Mouse (Mus musculus) brown adipose tissue, adult 24 weeks (tissue): ENCODE results near the gene Ssbp1. TPM values are rescaled to one million over a fixed set of nuclear protein-coding genes. Genes with fewer than 3 reads are reported as not detected.

Experiments used
- H3K27ac ChIP-seq: fragments of 200-500 bp; replicated peaks from 2 replicates; pipeline ENCODE4 v1.5.1; 2012; ENCODE audit warnings: low read depth, mild to moderate bottlenecking, low read length
- H3K4me1 ChIP-seq: fragments of 200-500 bp; 2 replicates; pipeline ENCODE4 v1.6.1; 2012; ENCODE audit warnings: low read length, mixed read lengths; ENCODE audit not compliant: control insufficient read depth, insufficient read depth, insufficient read length
- H3K4me3 ChIP-seq: fragments of 200-500 bp; 2 replicates; pipeline ENCODE4 v1.5.1; 2012; ENCODE audit warnings: low read depth, mild to moderate bottlenecking, low read length, moderate library complexity; ENCODE audit not compliant: insufficient read depth
- polyA plus RNA-seq: library from polyadenylated mRNA; stranded (reverse); fragments of >200 nt; gene quantifications from 2 replicates; pipeline ENCODE4 v1.2.4, GENCODE M21; 2012; ENCODE audit not compliant: missing spikeins, insufficient read depth, insufficient read length

The Ssbp1 gene
- 76.8 and 95.7 TPM in 2 replicates for polyA plus RNA-seq

GRCm38 (mm10) chr6:40470916-40471719 is at the start of gene Ssbp1:
TSS of gene Ssbp1 (plus strand) at chr6:40471352.
- H3K4me1 ChIP-seq: no peaks in the 10 kb centered on the region
- peak within 1 kb of the TSS; percentile 79 for H3K27ac ChIP-seq
- peak within 1 kb of the TSS; percentile 82 for H3K4me3 ChIP-seq

- no peaks in the 10 kb centered on the region for H3K4me1 ChIP-seq
- H3K4me3 ChIP-seq: no peak overlapping the region
These were observed 48.1 kb upstream of the Ssbp1 start for GRCm38 (mm10) chr6:40423013-40423412.

DNA sequence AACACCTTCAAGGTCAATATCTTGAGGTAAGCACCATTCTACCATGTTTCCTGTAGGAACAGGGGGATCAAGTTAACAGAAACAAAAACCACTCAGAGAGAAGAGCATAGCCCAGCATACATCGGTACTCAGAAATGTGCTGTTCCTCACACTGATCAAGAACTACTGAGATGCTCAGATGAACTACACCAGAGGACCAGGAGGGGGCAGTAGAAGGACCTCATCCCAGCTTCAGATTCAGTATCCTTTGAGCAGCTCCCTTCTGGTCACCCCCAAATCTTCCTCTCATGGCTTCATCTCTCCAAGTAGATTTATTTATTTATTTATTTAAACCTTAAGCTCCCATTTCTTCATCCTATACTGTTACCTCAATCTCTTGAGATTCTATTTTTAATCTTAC is 47.4 kb upstream of the Ssbp1 start:
- H3K27ac ChIP-seq: no peak overlapping the region
- H3K4me1 ChIP-seq: no peaks in the 10 kb centered on the region
- no peak overlapping the region for H3K4me3 ChIP-seq

More at GRCm38 (mm10) chr6:40423013-40423412, 48.1 kb upstream of the Ssbp1 start:
- H3K27ac ChIP-seq: no peak overlapping the region

DNA sequence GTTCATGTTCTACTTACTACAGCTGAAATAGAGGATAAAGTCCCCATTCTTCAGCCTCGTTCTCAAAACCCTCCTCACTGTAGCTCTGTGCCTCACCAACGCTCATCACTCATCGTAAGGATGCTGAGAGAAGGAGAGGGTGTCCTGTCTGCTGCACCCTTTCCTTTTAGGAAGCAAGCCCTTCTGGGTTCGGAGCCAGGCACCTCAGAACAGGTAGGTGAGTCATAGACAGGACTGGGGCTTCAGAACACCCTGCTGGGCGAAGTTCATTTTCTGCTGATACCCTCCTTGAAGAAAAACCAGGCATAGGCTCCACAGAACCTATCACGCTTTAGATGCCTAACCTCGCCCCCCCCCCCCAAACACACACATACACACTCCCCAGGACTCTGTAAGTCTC is 43.7 kb upstream of the Ssbp1 start:
- H3K4me1 ChIP-seq: no peaks in the 10 kb centered on the region
- no peak overlapping the region for H3K27ac ChIP-seq
- H3K4me3 ChIP-seq: no peak overlapping the region

DNA sequence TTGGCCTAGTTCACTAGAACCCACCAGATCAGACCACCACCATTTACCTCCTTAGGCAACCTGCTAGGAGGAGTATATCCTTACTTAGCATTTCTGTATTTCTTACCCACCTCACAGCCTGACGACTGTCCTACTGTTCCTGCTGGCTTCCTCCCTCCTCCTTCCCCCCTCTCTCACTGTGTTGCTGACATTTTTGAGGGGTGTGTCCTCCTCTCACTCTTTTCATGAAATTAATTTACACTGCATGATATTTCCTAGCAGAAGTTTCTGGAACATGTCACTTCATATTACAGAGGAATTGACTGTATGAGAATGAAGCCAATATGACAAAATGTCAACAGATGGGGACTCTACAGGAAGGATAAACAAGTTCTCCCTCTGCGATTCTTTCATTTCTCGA is 42.5 kb upstream of the Ssbp1 start:
- no peak overlapping the region for H3K4me3 ChIP-seq
- H3K27ac ChIP-seq: no peak overlapping the region
- H3K4me1 ChIP-seq: no peaks in the 10 kb centered on the region

- no peaks in the 10 kb centered on the region for H3K4me1 ChIP-seq
- H3K27ac ChIP-seq: no peak overlapping the region
- H3K4me3 ChIP-seq: no peak overlapping the region
These were observed 41.6 kb upstream of the Ssbp1 start for GRCm38 (mm10) chr6:40429521-40429931.

DNA sequence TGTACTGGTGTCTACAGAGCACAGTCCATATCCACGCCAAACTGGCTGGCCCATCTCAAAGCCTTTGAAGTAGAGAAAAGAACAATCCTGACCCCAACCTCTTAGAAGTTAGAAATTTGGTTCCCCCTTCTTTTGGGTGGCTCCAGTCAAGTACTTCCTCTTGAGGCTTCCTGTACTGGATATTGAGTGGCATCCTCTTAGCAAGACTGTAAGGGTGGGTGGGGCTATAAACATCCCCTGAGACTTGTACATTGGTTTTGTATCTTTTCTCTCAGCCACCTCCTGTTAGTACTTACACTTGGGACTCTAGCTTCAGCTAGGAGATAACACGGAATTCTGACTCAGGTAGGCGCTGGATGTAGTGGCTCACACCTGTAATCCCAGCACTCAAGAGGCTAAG is 40.9 kb upstream of the Ssbp1 start:
- no peaks in the 10 kb centered on the region for H3K4me1 ChIP-seq
- no peak overlapping the region for H3K4me3 ChIP-seq
- H3K27ac ChIP-seq: no peak overlapping the region

- Histone ChIP-seq H3K4me3 (no peak overlapping the region), H3K4me1 (no peaks in the 10 kb centered on the region), H3K27ac (no peak overlapping the region)
These were observed 40.3 kb upstream of the Ssbp1 start for GRCm38 (mm10) chr6:40430878-40431277.

GRCm38 (mm10) chr6:40431356-40431755 is 39.8 kb upstream of the Ssbp1 start:
- Histone ChIP-seq H3K27ac (no peak overlapping the region), H3K4me3 (no peak overlapping the region), H3K4me1 (no peaks in the 10 kb centered on the region)

DNA sequence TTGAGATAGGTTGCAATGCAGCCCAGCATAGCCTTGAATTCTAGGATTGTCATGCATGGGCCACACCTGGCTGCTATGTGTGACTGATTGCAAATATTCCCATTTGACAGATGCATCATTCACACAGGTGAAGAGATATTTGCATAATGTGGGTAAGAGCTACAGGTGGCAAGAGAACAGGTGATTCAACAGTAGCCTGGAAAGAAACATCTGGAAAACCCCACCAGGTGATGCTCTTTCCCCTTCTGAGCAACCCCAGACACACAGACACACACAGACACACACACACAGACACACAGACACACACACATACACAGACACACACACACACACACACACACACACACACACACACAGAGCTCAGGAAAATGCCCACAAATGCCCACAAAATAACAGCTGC is 39.3 kb upstream of the Ssbp1 start:
- Histone ChIP-seq H3K4me3 (no peak overlapping the region), H3K4me1 (no peaks in the 10 kb centered on the region), H3K27ac (no peak overlapping the region)

GRCm38 (mm10) chr6:40432346-40433275 is 38.5 kb upstream of the Ssbp1 start:
- Histone ChIP-seq H3K4me1 (no peaks in the 10 kb centered on the region), H3K4me3 (no peak overlapping the region)

DNA sequence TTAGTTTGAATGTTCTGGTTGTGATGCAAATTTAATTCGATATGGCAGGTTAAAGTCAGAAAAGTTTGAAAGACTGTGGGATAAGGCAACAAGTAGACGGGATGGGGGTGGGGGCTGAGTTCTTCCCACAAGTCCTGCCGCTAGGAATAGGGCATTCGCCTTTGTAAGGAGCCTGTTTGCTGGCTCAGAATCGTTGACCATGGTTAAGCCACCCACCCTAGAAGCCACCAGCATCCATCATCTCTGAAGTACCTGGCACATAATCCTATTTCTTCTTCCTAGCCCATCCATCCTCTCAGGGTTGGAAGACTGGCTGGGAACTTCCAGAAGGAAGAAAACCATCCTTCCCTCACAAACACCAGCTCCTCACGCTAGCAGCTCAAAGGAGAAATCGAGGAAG is 36.5 kb upstream of the Ssbp1 start:
- H3K27ac ChIP-seq: no peak overlapping the region
- peak overlapping the region; percentile 99 for H3K4me3 ChIP-seq
- H3K4me1 ChIP-seq: no peaks in the 10 kb centered on the region

More at GRCm38 (mm10) chr6:40432346-40433275, 38.5 kb upstream of the Ssbp1 start:
- H3K27ac ChIP-seq: no peak overlapping the region

DNA sequence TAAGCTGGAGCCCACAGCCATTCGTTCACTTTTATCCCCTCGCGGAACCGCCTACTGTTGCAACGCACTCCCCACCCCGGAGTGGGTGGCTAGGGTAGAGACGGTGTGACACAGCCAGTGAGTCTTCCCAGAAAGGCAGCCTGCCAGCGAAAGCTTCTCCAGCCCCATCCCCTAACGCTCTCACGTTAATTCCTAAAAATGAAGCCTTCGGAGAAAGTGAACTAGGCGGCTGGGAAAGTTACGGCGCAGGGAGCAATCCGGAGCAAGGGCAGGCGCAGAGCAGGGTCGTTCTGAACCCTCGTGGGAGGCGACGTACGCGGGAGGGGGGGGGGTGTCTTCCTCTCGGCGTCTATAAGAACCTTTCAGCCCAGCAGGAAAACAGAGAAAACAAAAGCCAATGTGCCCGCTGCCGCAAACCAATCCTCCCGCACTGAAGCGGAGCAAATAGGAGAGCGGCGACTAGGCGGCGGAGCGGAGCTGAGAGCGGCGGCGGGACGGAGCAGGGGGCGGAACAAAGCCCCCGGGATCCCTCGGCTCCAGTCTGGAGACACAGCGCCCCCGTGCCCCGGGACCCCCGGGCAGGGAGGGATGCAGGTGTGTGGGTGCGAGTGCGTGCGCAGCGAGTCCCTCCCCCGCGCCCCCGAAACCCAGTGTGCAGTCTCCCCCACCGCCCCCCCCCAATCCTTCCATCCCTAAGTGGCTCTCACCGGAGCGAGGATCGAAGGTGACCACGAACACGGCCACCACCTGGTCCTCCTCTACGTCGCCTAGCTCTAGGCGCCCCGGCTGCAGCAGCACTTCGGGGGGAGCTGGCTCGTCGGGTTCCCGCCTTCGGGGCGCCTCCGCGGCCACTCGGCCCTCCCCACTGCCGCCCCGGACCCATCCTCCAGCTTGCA is 35.8 kb upstream of the Ssbp1 start:
- peak overlapping the region; percentile 99 for H3K4me3 ChIP-seq
- no peak overlapping the region for H3K27ac ChIP-seq
- H3K4me1 ChIP-seq: no peaks in the 10 kb centered on the region

DNA sequence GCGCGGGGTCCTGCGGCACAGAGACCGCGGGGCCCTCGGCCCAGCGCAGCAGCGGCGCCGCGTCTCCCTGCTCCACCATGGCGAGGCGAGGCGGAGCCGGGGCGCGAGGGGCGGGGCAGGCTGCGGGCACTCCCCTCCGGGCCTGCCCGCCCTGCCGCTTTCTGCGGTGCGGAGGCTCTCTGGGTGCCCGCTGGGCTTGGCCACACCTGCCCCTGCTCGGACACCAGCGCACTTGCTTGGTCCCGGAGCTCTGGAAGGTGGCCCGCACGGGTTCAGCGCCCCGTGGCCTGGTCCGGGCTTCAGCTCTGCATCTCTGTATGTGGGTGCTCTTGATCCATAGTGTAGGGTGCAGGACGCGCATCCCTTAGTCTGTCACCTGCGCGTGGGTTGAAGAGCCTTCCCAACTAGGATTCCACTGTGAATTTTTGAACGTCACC is 35.1 kb upstream of the Ssbp1 start, which contains the start of gene E330009J07Rik:
Gene E330009J07Rik, minus strand, starts transcription at position 89 of the 437 bp plus-strand sequence.
- H3K4me1 ChIP-seq: no peaks in the 10 kb centered on the region
- peak within 1 kb of the TSS; percentile 99 for H3K4me3 ChIP-seq
- H3K27ac ChIP-seq: no peak within 1 kb of the TSS
